Mouse (Mus musculus) inflammation-experienced regulatory T-cells (primary cell): ENCODE results near the gene Bicdl2. TPM values are rescaled to one million over a fixed set of nuclear protein-coding genes. Genes with fewer than 3 reads are reported as not detected.

Source experiments
- polyA plus RNA-seq, 2 experiments: library from polyadenylated mRNA; unstranded; fragments of 100-300 nt; shearing (Covaris generic); gene quantifications; one replicate each; pipeline ENCODE4 v1.2.1; 2017

Bicdl2 gene
- 1 to 10 TPM in 1 of 2 experiments, under 1 TPM in 1; 0.75 to 1.2 TPM for polyA plus RNA-seq

GRCm38 (mm10) chr17:23660117-23660875 lies at the start of gene Bicdl2:
TSS of gene Bicdl2 (plus strand) at chr17:23660506.

GRCm38 (mm10) chr17:23644613-23645495 lies 15.5 kb upstream of the Bicdl2 start, which contains the start of gene Mmp25:
TSS of gene Mmp25 (minus strand) at chr17:23645277.

GRCm38 (mm10) chr17:23673424-23674073 lies 13.2 kb downstream of the Bicdl2 start, which contains the start of the genes Hcfc1r1 and Thoc6:
TSS of gene Hcfc1r1 (plus strand) at chr17:23673596.
TSS of gene Thoc6 (minus strand) at chr17:23673882.

GRCm38 (mm10) chr17:23677236-23677679 lies 17.0 kb downstream of the Bicdl2 start, which contains the start of gene Tnfrsf12a:
TSS of gene Tnfrsf12a (minus strand) at chr17:23677468.

GRCm38 (mm10) chr17:23679127-23679835 lies 19.0 kb downstream of the Bicdl2 start, which contains the start of gene Cldn6:
TSS of gene Cldn6 (plus strand) at chr17:23679249.

GRCm38 (mm10) chr17:23683856-23684672 lies 23.8 kb downstream of the Bicdl2 start, which contains the start of gene Cldn9:
TSS of gene Cldn9 (minus strand) at chr17:23684026.

Other genes starting within 250 kb of the Bicdl2 start
- not detected for gene Vmn2r117, start 180.8 kb upstream of the Bicdl2 start, polyA plus RNA-seq
- gene Zfp213, start 96.3 kb upstream of the Bicdl2 start, polyA plus RNA-seq = 10 to 100 TPM; 17.0 to 21.4 TPM
- under 1 TPM; 0.31 to 0.48 TPM for gene Zfp13, start 61.0 kb upstream of the Bicdl2 start, polyA plus RNA-seq
- 1 to 10 TPM; 1.2 to 2.2 TPM for gene Zscan10, start 59.6 kb upstream of the Bicdl2 start, polyA plus RNA-seq
- 1 to 10 TPM; 1.1 to 1.9 TPM for gene Mmp25, start 15.2 kb upstream of the Bicdl2 start, polyA plus RNA-seq
- 10 to 100 TPM; 52.2 to 57.4 TPM for gene Hcfc1r1, start 13.1 kb downstream of the Bicdl2 start, polyA plus RNA-seq
- 10 to 100 TPM; 18.6 to 37.6 TPM for gene Thoc6, start 13.4 kb downstream of the Bicdl2 start, polyA plus RNA-seq
- gene Tnfrsf12a, start 17.0 kb downstream of the Bicdl2 start, polyA plus RNA-seq = 10 to 100 TPM in 1 of 2 experiments, 1 to 10 TPM in 1; 7.3 to 15.8 TPM
- under 1 TPM in 1 of 2 experiments, not detected in 1; 0.39 TPM for gene Cldn6, start 18.7 kb downstream of the Bicdl2 start, polyA plus RNA-seq
- under 1 TPM in 1 of 2 experiments, not detected in 1; 0.71 TPM for gene Cldn9, start 23.5 kb downstream of the Bicdl2 start, polyA plus RNA-seq
- 1 to 10 TPM in 1 of 2 experiments, under 1 TPM in 1; 0.49 to 1.3 TPM for gene 1520401A03Rik, start 62.3 kb downstream of the Bicdl2 start, polyA plus RNA-seq
- gene Pkmyt1, start 65.8 kb downstream of the Bicdl2 start, polyA plus RNA-seq = 10 to 100 TPM; 45.8 to 70.2 TPM
- gene Paqr4, start 80.4 kb downstream of the Bicdl2 start, polyA plus RNA-seq = 1 to 10 TPM; 6.7 to 8.1 TPM
- 1 to 10 TPM; 4.9 to 7.1 TPM for gene Kremen2, start 85.3 kb downstream of the Bicdl2 start, polyA plus RNA-seq
- 10 to 100 TPM; 38.5 to 40.7 TPM for gene Flywch1, start 111.1 kb downstream of the Bicdl2 start, polyA plus RNA-seq
- 1 to 10 TPM; 6.7 to 8.0 TPM for gene Flywch2, start 125.6 kb downstream of the Bicdl2 start, polyA plus RNA-seq
- 100 to 1,000 TPM; 854 to 986 TPM for gene Srrm2, start 130.0 kb downstream of the Bicdl2 start, polyA plus RNA-seq
- gene Elob, start 168.6 kb downstream of the Bicdl2 start, polyA plus RNA-seq = 100 to 1,000 TPM; 516 to 639 TPM
- 1 to 10 TPM in 1 of 2 experiments, not detected in 1; 3.1 TPM for gene Prss33, start 175.6 kb downstream of the Bicdl2 start, polyA plus RNA-seq
- under 1 TPM in 1 of 2 experiments, not detected in 1; 0.73 TPM for gene Prss32, start 183.3 kb downstream of the Bicdl2 start, polyA plus RNA-seq
- gene Prss41, start 183.7 kb downstream of the Bicdl2 start, polyA plus RNA-seq = 1 to 10 TPM; 2.5 to 7.6 TPM
- gene Prss21, start 207.6 kb downstream of the Bicdl2 start, polyA plus RNA-seq = not detected
- 10 to 100 TPM in 1 of 2 experiments, not detected in 1; 22.4 TPM for gene Dcpp1, start 220.4 kb downstream of the Bicdl2 start, polyA plus RNA-seq
- under 1 TPM in 1 of 2 experiments, not detected in 1; 0.84 TPM for gene Dcpp2, start 220.4 kb downstream of the Bicdl2 start, polyA plus RNA-seq